ENCODE assay signal across 8 mouse cellular contexts in genomic region chr5:123350386-123350785, GRCm38 (mm10). TPM values are rescaled to one million over a fixed set of nuclear protein-coding genes. Genes with fewer than 3 reads are reported as not detected.
DNase-seq lines count a peak whose midpoint lies in the region; ATAC-seq and TF ChIP-seq lines count a peak whose summit lies in the region.
"Had no signal": no experiment of that assay in that cellular context is flagged by ENCODE, and none has a peak within 500 bp of the region (broad histone marks: within the 10 kb centered on the region; RNA-seq: fewer than 3 reads in every experiment).

No protein-coding gene starts in this region.

- no peaks in the 10 kb centered on the region for H3K4me1 ChIP-seq in hindbrain, embryonic 11.5 days (replicated peaks; ENCODE audit: control insufficient read depth, insufficient read depth, low read length)
- H3K4me1 ChIP-seq in hindbrain, embryonic 13.5 days (replicated peaks), result peaks cover 64% of the 10 kb centered on the region
- H3K4me1 ChIP-seq in ES-Bruce4 (ENCODE audit: control insufficient read depth, insufficient read depth, low read length), result peaks cover 7% of the 10 kb centered on the region
- H3K4me1 ChIP-seq in liver, embryonic 13.5 days (replicated peaks), result peaks cover 42% of the 10 kb centered on the region

- 0 out of 2 replicates have a peak, but pooled peaks cover 2% of the 10 kb centered on the region for H3K36me3 ChIP-seq in hindbrain, embryonic 11.5 days (ENCODE audit: control insufficient read depth, insufficient read depth, low read length)
- peaks cover 34% of the 10 kb centered on the region for H3K36me3 ChIP-seq in hindbrain, embryonic 13.5 days
- H3K36me3 ChIP-seq in ES-Bruce4 (ENCODE audit: control insufficient read depth, insufficient read depth, low read length, poor library complexity, severe bottlenecking), result no peaks in the 10 kb centered on the region; the same call in 1 of the 2 replicates
- peaks cover 30% of the 10 kb centered on the region for H3K36me3 ChIP-seq in liver, embryonic 13.5 days

- TF ChIP-seq EP300 in ES-Bruce4 (IDR thresholded peaks at IDR 0.05; ENCODE audit: insufficient read depth, low read depth, low read length), result no peak

- 68% methylated on average over 10 of the region's 10 CpGs for WGBS in hindbrain, embryonic 11.5 days
- WGBS in hindbrain, embryonic 13.5 days, result 73% methylated on average over 10 of the region's 10 CpGs
- 46% methylated on average over 10 of the region's 10 CpGs for WGBS in liver, embryonic 13.5 days (ENCODE audit: insufficient replicate concordance)

- no peak overlapping the region for H3K9ac ChIP-seq in hindbrain, embryonic 11.5 days (ENCODE audit: low read depth, low read length)
- no peak overlapping the region for H3K9ac ChIP-seq in hindbrain, embryonic 13.5 days
- H3K9ac ChIP-seq in ES-Bruce4 (ENCODE audit: low read depth, poor library complexity, severe bottlenecking), result no peak overlapping the region
- H3K9ac ChIP-seq in liver, embryonic 13.5 days, result no peak overlapping the region
- H3K9ac ChIP-seq: limb, embryonic 12.5 days had no signal

- peak; percentile 32 for DNase-seq in hindbrain, embryonic 11.5 days (ENCODE audit: low spot score)
- peak; percentile 12 for DNase-seq in liver, embryonic 13.5 days
- peak; percentile 43 to 59 for DNase-seq in thymus, postnatal 36 days
- no peak for DNase-seq in urinary bladder, postnatal 4 days (ENCODE audit: low spot score in 2 of 2)

- H3K27me3 ChIP-seq in hindbrain, embryonic 11.5 days (ENCODE audit: control insufficient read depth, insufficient read depth, low read length), result no peaks in the 10 kb centered on the region
- no peaks in the 10 kb centered on the region for H3K27me3 ChIP-seq in hindbrain, embryonic 13.5 days
- H3K27me3 ChIP-seq in ES-Bruce4 (ENCODE audit: control insufficient read depth, insufficient read depth, low read length, poor library complexity, severe bottlenecking), result no peaks in the 10 kb centered on the region
- H3K27me3 ChIP-seq in liver, embryonic 13.5 days, result no peaks in the 10 kb centered on the region
- H3K27me3 ChIP-seq: limb, embryonic 12.5 days had no signal

- no peaks in the 10 kb centered on the region for H3K9me3 ChIP-seq in hindbrain, embryonic 11.5 days (ENCODE audit: control insufficient read depth, low read length)
- H3K9me3 ChIP-seq in hindbrain, embryonic 13.5 days, result no peaks in the 10 kb centered on the region
- H3K9me3 ChIP-seq in ES-Bruce4 (replicated peaks; ENCODE audit: control insufficient read depth, insufficient read depth, low read length, poor library complexity, severe bottlenecking), result no peaks in the 10 kb centered on the region
- H3K9me3 ChIP-seq in liver, embryonic 13.5 days (replicated peaks), result no peaks in the 10 kb centered on the region
- H3K9me3 ChIP-seq: limb, embryonic 12.5 days had no signal

- peak; percentile 67 for TF ChIP-seq CTCF in ES-Bruce4 (IDR thresholded peaks at IDR 0.05; ENCODE audit: low read depth, low read length)

- H3K27ac ChIP-seq in hindbrain, embryonic 11.5 days (ENCODE audit: low read depth, low read length), result no peak overlapping the region
- H3K27ac ChIP-seq in hindbrain, embryonic 13.5 days, result no peak overlapping the region
- H3K27ac ChIP-seq in ES-Bruce4 (ENCODE audit: insufficient read depth, low read length), result no peak overlapping the region
- H3K27ac ChIP-seq in liver, embryonic 13.5 days, result no peak overlapping the region
- H3K27ac ChIP-seq: limb, embryonic 12.5 days had no signal

- H3K4me2 ChIP-seq in hindbrain, embryonic 11.5 days (replicated peaks; ENCODE audit: low read depth, low read length), result no peak overlapping the region
- H3K4me2 ChIP-seq in hindbrain, embryonic 13.5 days, result no peak overlapping the region
- no peak overlapping the region for H3K4me2 ChIP-seq in liver, embryonic 13.5 days
- H3K4me2 ChIP-seq: limb, embryonic 12.5 days had no signal

- ATAC-seq in hindbrain, embryonic 11.5 days (ENCODE audit: low FRiP score), result no peak
- ATAC-seq in hindbrain, embryonic 13.5 days (ENCODE audit: low FRiP score), result no peak
- peak; percentile 42 for ATAC-seq in common myeloid progenitor, adult 5-6 weeks (replicated peaks; ENCODE audit: low read depth, poor library complexity, severe bottlenecking)
- no peak for ATAC-seq in liver, embryonic 13.5 days (ENCODE audit: low read depth)

- no peak for TF ChIP-seq POLR2A in ES-Bruce4 (IDR thresholded peaks at IDR 0.05; ENCODE audit: insufficient read depth, low read length)

- no peak overlapping the region for H3K4me3 ChIP-seq in hindbrain, embryonic 11.5 days (ENCODE audit: low read depth, low read length)
- H3K4me3 ChIP-seq in hindbrain, embryonic 13.5 days, result no peak overlapping the region
- no peak overlapping the region for H3K4me3 ChIP-seq in ES-Bruce4 (ENCODE audit: low read depth, low read length)
- H3K4me3 ChIP-seq in liver, embryonic 13.5 days (replicated peaks), result no peak overlapping the region
- H3K4me3 ChIP-seq: limb, embryonic 12.5 days had no signal

RNA-seq across cellular contexts. Expression of gene Bcl7a, which starts 6.8 kb away (rescaled TPM):
- polyA plus RNA-seq in hindbrain, embryonic 11.5 days (2014; fragmentation: Nextera tagmentation; extraction: Ambion mirVana), result 56.8 and 63.7 TPM in 2 replicates
- polyA plus RNA-seq in hindbrain, embryonic 13.5 days (2015; fragmentation: Nextera tagmentation; extraction: Ambion mirVana), result 47.1 and 48.6 TPM in 2 replicates
- 25.2 and 25.4 TPM in 2 replicates for polyA plus RNA-seq in ES-Bruce4 (2011; ENCODE audit: insufficient read depth, insufficient read length, low read depth, missing spikeins)
- 18.9 and 19.4 TPM in 2 replicates for total RNA-seq in common myeloid progenitor, adult 5-6 weeks (2017)
- polyA plus RNA-seq in liver, embryonic 13.5 days (2015; fragmentation: Nextera tagmentation; extraction: Ambion mirVana), result 6.6 and 7.9 TPM in 2 replicates

RNA-seq across cellular contexts. Expression of gene Mlxip, which starts 44.2 kb away (rescaled TPM):
- polyA plus RNA-seq in hindbrain, embryonic 11.5 days (2014; fragmentation: Nextera tagmentation; extraction: Ambion mirVana), result 16.8 and 18.2 TPM in 2 replicates
- polyA plus RNA-seq in hindbrain, embryonic 13.5 days (2015; fragmentation: Nextera tagmentation; extraction: Ambion mirVana), result 18.4 and 19.5 TPM in 2 replicates
- polyA plus RNA-seq in ES-Bruce4 (2011; ENCODE audit: insufficient read depth, insufficient read length, low read depth, missing spikeins), result 22.5 and 23.0 TPM in 2 replicates
- total RNA-seq in common myeloid progenitor, adult 5-6 weeks (2017), result 9.1 and 13.9 TPM in 2 replicates
- 3.2 and 3.6 TPM in 2 replicates for polyA plus RNA-seq in liver, embryonic 13.5 days (2015; fragmentation: Nextera tagmentation; extraction: Ambion mirVana)

Comparison
In these comparisons a context has a peak if more than half of its experiments do, and no peak if none do; other contexts are left out.
1. DNase-seq: peak in hindbrain, embryonic 11.5 days (single experiment), liver, embryonic 13.5 days (single experiment) and thymus, postnatal 36 days (2 of 2); none in urinary bladder, postnatal 4 days (0 of 2).